16 mouse cellular contexts compared by ENCODE assay signal in the genomic region with DNA sequence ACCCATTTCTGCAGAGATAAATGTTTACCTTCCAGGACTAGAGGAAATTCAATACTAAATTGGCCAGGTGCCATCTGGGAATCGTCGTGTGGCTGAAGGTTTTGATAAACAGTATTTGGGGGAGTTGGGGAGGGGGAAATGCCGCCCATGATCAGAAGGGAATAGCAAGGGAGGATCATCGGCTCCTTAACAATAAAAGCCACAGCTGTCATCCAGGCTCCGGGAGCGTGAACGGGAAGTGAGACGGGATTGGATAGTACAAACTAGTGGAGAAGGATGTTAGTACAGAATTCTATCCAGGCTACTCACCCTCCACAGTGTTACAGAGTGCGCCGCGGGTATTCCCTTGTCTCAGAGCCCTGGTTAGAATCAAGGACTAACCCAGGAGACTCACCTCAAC.
DNase-seq lines count a peak whose midpoint lies in the region; ATAC-seq and TF ChIP-seq lines count a peak whose summit lies in the region.
"Had no signal": no experiment of that assay in that cellular context is flagged by ENCODE, and none has a peak within 500 bp of the region (broad histone marks: within the 10 kb centered on the region; RNA-seq: fewer than 3 reads in every experiment).

No protein-coding gene starts in this region.

- peak; percentile 10 for DNase-seq in embryo, embryonic 10 days (ENCODE audit: low spot score)
- DNase-seq in embryo, embryonic 9.5 days (ENCODE audit: extremely low spot score) = no peak
- DNase-seq in kidney, postnatal 0 days (ENCODE audit: low spot score) = peak; percentile 69
- DNase-seq in kidney, postnatal 14 days = no peak
- peak; percentile 23 for DNase-seq in retina, postnatal 1 day
- no peak for DNase-seq in retina, embryonic 14.5 days (ENCODE audit: low spot score)
- DNase-seq in heart, postnatal 10 days = no peak
- DNase-seq in cerebellum, adult 18-20 months = no peak
- DNase-seq: adrenal gland, postnatal 10 days; gastrocnemius, postnatal 10 days; lung, postnatal 4 days had no signal

- no peak overlapping the region for H3K9ac ChIP-seq in kidney, postnatal 0 days (ENCODE audit: low read depth, low read length)
- H3K9ac ChIP-seq: forebrain, embryonic 12.5 days; hindbrain, embryonic 12.5 days had no signal

- H3K4me3 ChIP-seq in kidney, postnatal 0 days (replicated peaks; ENCODE audit: low read depth, low read length) = no peak overlapping the region
- H3K4me3 ChIP-seq: forebrain, embryonic 12.5 days; hindbrain, embryonic 12.5 days; left cerebral cortex, adult 2 months had no signal

- no peaks in the 10 kb centered on the region for H3K27me3 ChIP-seq in kidney, postnatal 0 days (ENCODE audit: insufficient read depth, low read length)
- H3K27me3 ChIP-seq: forebrain, embryonic 12.5 days; hindbrain, embryonic 12.5 days had no signal

- no peaks in the 10 kb centered on the region for H3K9me3 ChIP-seq in kidney, postnatal 0 days (replicated peaks; ENCODE audit: low read length)
- H3K9me3 ChIP-seq: forebrain, embryonic 12.5 days; hindbrain, embryonic 12.5 days had no signal

- intact Hi-C loops in heart, postnatal 10 days (cut with DNase I) = no loop called here

- WGBS in kidney, postnatal 0 days = 18% methylated on average over 11 of the region's 11 CpGs

- no peaks in the 10 kb centered on the region for H3K4me1 ChIP-seq in kidney, postnatal 0 days (replicated peaks; ENCODE audit: insufficient read depth, low read length)
- H3K4me1 ChIP-seq: forebrain, embryonic 12.5 days had no signal

- peak; percentile 49 for ATAC-seq in kidney, postnatal 0 days (replicated peaks; ENCODE audit: low FRiP score, low read depth)

- TF ChIP-seq CTCF in kidney, postnatal 0 days (IDR thresholded peaks at IDR 0.05; ENCODE audit: low read depth) = no peak

- 0 out of 2 replicates have a peak overlapping the region, but pooled peaks have one; percentile 16 for H3K4me2 ChIP-seq in kidney, postnatal 0 days (ENCODE audit: low read length)
- H3K4me2 ChIP-seq: forebrain, embryonic 12.5 days; heart, embryonic 11.5 days; hindbrain, embryonic 12.5 days; liver, embryonic 11.5 days had no signal

- no peaks in the 10 kb centered on the region for H3K36me3 ChIP-seq in kidney, postnatal 0 days (ENCODE audit: insufficient read depth, low read length)
- H3K36me3 ChIP-seq: forebrain, embryonic 12.5 days; hindbrain, embryonic 12.5 days had no signal

- no peak overlapping the region for H3K27ac ChIP-seq in kidney, postnatal 0 days
- H3K27ac ChIP-seq: forebrain, embryonic 12.5 days; hindbrain, embryonic 12.5 days; left cerebral cortex, adult 2 months had no signal

Comparison
In these comparisons a context has a peak if more than half of its experiments do, and no peak if none do; other contexts are left out.
1. DNase-seq: peak in embryo, embryonic 10 days (single experiment), kidney, postnatal 0 days (single experiment) and retina, postnatal 1 day (single experiment); none in embryo, embryonic 9.5 days (single experiment), kidney, postnatal 14 days (single experiment), retina, embryonic 14.5 days (single experiment), heart, postnatal 10 days (0 of 2) and cerebellum, adult 18-20 months (0 of 2).